9 mouse cellular contexts compared by ENCODE assay signal in the genomic region with DNA sequence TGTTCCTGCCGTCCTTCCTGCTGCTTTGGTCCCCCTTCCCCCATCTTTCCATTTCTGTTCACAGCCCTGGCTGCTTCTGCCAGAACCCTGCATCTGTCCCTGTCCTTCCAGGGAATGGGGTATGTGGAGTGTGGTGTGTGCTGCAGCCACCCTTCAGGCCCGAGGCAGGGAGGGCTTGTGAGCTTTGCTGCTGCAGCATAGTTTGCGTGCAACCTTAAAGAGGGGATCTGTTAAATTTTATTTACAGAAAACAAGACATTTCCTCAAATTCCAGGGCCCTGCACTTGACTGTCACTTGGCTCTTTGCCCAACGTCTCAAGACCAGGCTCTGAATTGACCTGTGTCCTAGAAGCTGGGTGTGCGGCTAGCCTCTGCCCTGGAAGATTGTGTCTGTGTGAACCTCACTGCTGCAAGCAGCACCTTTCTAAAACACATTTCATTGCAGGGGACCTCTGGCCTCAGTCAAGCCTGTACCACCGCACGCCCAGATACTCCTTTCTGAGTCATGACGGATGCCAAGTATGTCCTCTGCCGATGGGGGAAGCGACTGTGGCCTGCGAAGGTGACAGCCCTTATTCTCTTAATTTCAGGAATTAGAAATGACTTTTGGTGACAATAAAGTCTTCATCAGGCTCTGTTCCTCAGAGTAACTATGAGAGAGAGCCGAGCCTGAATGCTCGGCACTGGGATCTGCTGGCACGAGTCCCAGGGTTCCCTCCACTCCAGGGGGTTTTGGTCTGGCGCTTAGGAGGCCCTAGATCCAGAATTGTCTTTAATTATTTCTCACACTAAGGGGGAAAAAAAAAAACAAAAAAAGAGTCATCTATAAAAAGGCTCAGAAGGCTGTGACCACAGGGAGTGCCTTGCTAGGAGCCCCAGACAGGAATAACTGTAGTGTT. TPM values are rescaled to one million over a fixed set of nuclear protein-coding genes. Genes with fewer than 3 reads are reported as not detected.
DNase-seq lines count a peak whose midpoint lies in the region; ATAC-seq and TF ChIP-seq lines count a peak whose summit lies in the region.
"Had no signal": no experiment of that assay in that cellular context is flagged by ENCODE, and none has a peak within 500 bp of the region (broad histone marks: within the 10 kb centered on the region; RNA-seq: fewer than 3 reads in every experiment).

No protein-coding gene starts in this region.

- no peak for TF ChIP-seq CTCF in bone marrow macrophage, adult 2 months (IDR thresholded peaks at IDR 0.05; ENCODE audit: low read depth, low read length)

- peaks cover 19% of the 10 kb centered on the region for H3K4me1 ChIP-seq in heart, embryonic 11.5 days (ENCODE audit: control insufficient read depth, insufficient read depth, low read length)
- H3K4me1 ChIP-seq in bone marrow macrophage, adult 2 months (ENCODE audit: control insufficient read depth, insufficient read depth, low read length): peaks cover 29% of the 10 kb centered on the region
- H3K4me1 ChIP-seq in hindbrain, embryonic 12.5 days: peaks cover 39% of the 10 kb centered on the region
- peaks cover 56% of the 10 kb centered on the region for H3K4me1 ChIP-seq in limb, embryonic 15.5 days
- H3K4me1 ChIP-seq in stomach, embryonic 14.5 days (ENCODE audit: control insufficient read depth, insufficient read depth, low read length): peaks cover 26% of the 10 kb centered on the region; the same call in 1 of the 2 replicates

- WGBS in heart, embryonic 11.5 days (ENCODE audit: insufficient replicate concordance): 62% methylated on average over 15 of the region's 15 CpGs
- 59% methylated on average over 15 of the region's 15 CpGs for WGBS in hindbrain, embryonic 12.5 days
- 38% methylated on average over 15 of the region's 15 CpGs for WGBS in limb, embryonic 15.5 days
- WGBS in stomach, embryonic 14.5 days: 49% methylated on average over 15 of the region's 15 CpGs

- no peaks in the 10 kb centered on the region for H3K9me3 ChIP-seq in heart, embryonic 11.5 days (replicated peaks; ENCODE audit: control insufficient read depth, low read length)
- H3K9me3 ChIP-seq in hindbrain, embryonic 12.5 days (replicated peaks): no peaks in the 10 kb centered on the region
- no peaks in the 10 kb centered on the region for H3K9me3 ChIP-seq in limb, embryonic 15.5 days
- no peaks in the 10 kb centered on the region for H3K9me3 ChIP-seq in stomach, embryonic 14.5 days (ENCODE audit: control insufficient read depth, low read depth, low read length)

- peak overlapping the region; percentile 97 for H3K27ac ChIP-seq in heart, embryonic 11.5 days (ENCODE audit: low read depth, low read length)
- peak overlapping the region; percentile 47 for H3K27ac ChIP-seq in bone marrow macrophage, adult 2 months (ENCODE audit: insufficient read depth, low read depth, low read length)
- H3K27ac ChIP-seq in hindbrain, embryonic 12.5 days: peak overlapping the region; percentile 96
- H3K27ac ChIP-seq in limb, embryonic 15.5 days: peak overlapping the region; percentile 96
- peak overlapping the region; percentile 78; the same call in 1 of the 2 replicates for H3K27ac ChIP-seq in stomach, embryonic 14.5 days (ENCODE audit: low read length)

- H3K4me3 ChIP-seq in heart, embryonic 11.5 days (ENCODE audit: low read depth, low read length): peak overlapping the region; percentile 93
- peak overlapping the region; percentile 82 for H3K4me3 ChIP-seq in bone marrow macrophage, adult 2 months (ENCODE audit: insufficient read depth, low read length)
- H3K4me3 ChIP-seq in hindbrain, embryonic 12.5 days: peak overlapping the region; percentile 92
- peak overlapping the region; percentile 82 for H3K4me3 ChIP-seq in limb, embryonic 15.5 days
- H3K4me3 ChIP-seq in stomach, embryonic 14.5 days (ENCODE audit: low read depth, low read length): peak overlapping the region; percentile 54

- no peaks in the 10 kb centered on the region for H3K27me3 ChIP-seq in heart, embryonic 11.5 days (ENCODE audit: control insufficient read depth, insufficient read depth, low read length)
- H3K27me3 ChIP-seq in hindbrain, embryonic 12.5 days: no peaks in the 10 kb centered on the region
- H3K27me3 ChIP-seq in limb, embryonic 15.5 days: no peaks in the 10 kb centered on the region
- no peaks in the 10 kb centered on the region for H3K27me3 ChIP-seq in stomach, embryonic 14.5 days (ENCODE audit: control insufficient read depth, insufficient read depth, low read length)
- H3K27me3 ChIP-seq: Patski had no signal

- H3K9ac ChIP-seq in heart, embryonic 11.5 days (ENCODE audit: low read depth, low read length): peak overlapping the region; percentile 93
- peak overlapping the region; percentile 96 for H3K9ac ChIP-seq in hindbrain, embryonic 12.5 days
- H3K9ac ChIP-seq in limb, embryonic 15.5 days: peak overlapping the region; percentile 88
- no peak overlapping the region; the same call in 1 of the 2 replicates for H3K9ac ChIP-seq in stomach, embryonic 14.5 days (replicated peaks; ENCODE audit: low read depth, low read length)

- no peak for ATAC-seq in heart, embryonic 11.5 days (replicated peaks; ENCODE audit: insufficient number of reproducible peaks, low FRiP score, low TSS enrichment)
- ATAC-seq in hindbrain, embryonic 12.5 days (ENCODE audit: low FRiP score): no peak
- no peak for ATAC-seq in limb, embryonic 15.5 days (ENCODE audit: insufficient number of reproducible peaks, low FRiP score, low TSS enrichment, low read depth)
- no peak for ATAC-seq in stomach, embryonic 14.5 days (ENCODE audit: insufficient number of reproducible peaks, insufficient read depth, low FRiP score, low read depth)
- ATAC-seq: Patski had no signal

- DNase-seq in heart, postnatal 10 days: no peak
- DNase-seq in left cerebral cortex, postnatal 36 days (ENCODE audit: low spot score in 2 of 2): no peak
- DNase-seq in layer of hippocampus, adult 9-10 months (ENCODE audit: low spot score): no peak

- peak overlapping the region; percentile 80 for H3K4me2 ChIP-seq in heart, embryonic 11.5 days
- peak overlapping the region; percentile 93 for H3K4me2 ChIP-seq in hindbrain, embryonic 12.5 days (replicated peaks)
- peak overlapping the region; percentile 82 for H3K4me2 ChIP-seq in limb, embryonic 15.5 days
- peak overlapping the region; percentile 89 for H3K4me2 ChIP-seq in stomach, embryonic 14.5 days (replicated peaks; ENCODE audit: low read depth, low read length)

- no peak for TF ChIP-seq POLR2A in bone marrow macrophage, adult 2 months (IDR thresholded peaks at IDR 0.05; ENCODE audit: borderline replicate concordance, low read depth, low read length)

- intact Hi-C loops in heart, postnatal 10 days (cut with DNase I): no loop called here
- intact Hi-C loops in left cerebral cortex, postnatal 36 days (cut with DNase I): no loop called here

- peaks cover 18% of the 10 kb centered on the region for H3K36me3 ChIP-seq in heart, embryonic 11.5 days (ENCODE audit: control insufficient read depth, insufficient read depth, low read length)
- H3K36me3 ChIP-seq in hindbrain, embryonic 12.5 days: peaks cover 32% of the 10 kb centered on the region
- H3K36me3 ChIP-seq in limb, embryonic 15.5 days: peaks cover 45% of the 10 kb centered on the region
- peaks cover 42% of the 10 kb centered on the region for H3K36me3 ChIP-seq in stomach, embryonic 14.5 days (ENCODE audit: control insufficient read depth, insufficient read depth, low read length)

RNA-seq across cellular contexts. Expression of a gene that starts 1.9 kb away (rescaled TPM):
- polyA plus RNA-seq in heart, embryonic 11.5 days (2014; fragmentation: Nextera tagmentation; extraction: Ambion mirVana): 34.6 and 38.2 TPM in 2 replicates
- 10 to 100 TPM; 20.3 to 23.1 TPM for total RNA-seq in heart, postnatal 10 days (2021)
- polyA plus RNA-seq in bone marrow macrophage, adult 2 months (2012; ENCODE audit: insufficient read depth, insufficient read length, missing spikeins): 27.2 and 36.2 TPM in 2 replicates
- polyA plus RNA-seq in hindbrain, embryonic 12.5 days (2016; fragmentation: Nextera tagmentation; extraction: Ambion mirVana): 50.0 and 58.8 TPM in 2 replicates
- polyA plus RNA-seq in limb, embryonic 15.5 days (2015; fragmentation: Nextera tagmentation; extraction: Ambion mirVana): 66.1 and 67.6 TPM in 2 replicates
- 59.7 and 65.6 TPM in 2 replicates for polyA plus RNA-seq in stomach, embryonic 14.5 days (2014; fragmentation: Nextera tagmentation; extraction: Ambion mirVana)
- 10 to 100 TPM; 35.9 to 43.8 TPM for total RNA-seq in left cerebral cortex, postnatal 36 days (2021)

RNA-seq across cellular contexts. Expression of a gene that starts 20.8 kb away (rescaled TPM):
- 499 and 501 TPM in 2 replicates for polyA plus RNA-seq in heart, embryonic 11.5 days (2014; fragmentation: Nextera tagmentation; extraction: Ambion mirVana)
- total RNA-seq in heart, postnatal 10 days (2021): 100 to 1,000 TPM; 609 to 639 TPM
- 104 and 108 TPM in 2 replicates for polyA plus RNA-seq in bone marrow macrophage, adult 2 months (2012; ENCODE audit: insufficient read depth, insufficient read length, missing spikeins)
- 177 and 220 TPM in 2 replicates for polyA plus RNA-seq in hindbrain, embryonic 12.5 days (2016; fragmentation: Nextera tagmentation; extraction: Ambion mirVana)
- polyA plus RNA-seq in limb, embryonic 15.5 days (2015; fragmentation: Nextera tagmentation; extraction: Ambion mirVana): 301 and 304 TPM in 2 replicates
- 337 and 355 TPM in 2 replicates for polyA plus RNA-seq in stomach, embryonic 14.5 days (2014; fragmentation: Nextera tagmentation; extraction: Ambion mirVana)
- 100 to 1,000 TPM; 185 to 213 TPM for total RNA-seq in left cerebral cortex, postnatal 36 days (2021)

RNA-seq across cellular contexts. Expression of a gene that starts 32.7 kb away (rescaled TPM):
- 57.2 and 59.0 TPM in 2 replicates for polyA plus RNA-seq in heart, embryonic 11.5 days (2014; fragmentation: Nextera tagmentation; extraction: Ambion mirVana)
- 10 to 100 TPM; 19.3 to 21.3 TPM for total RNA-seq in heart, postnatal 10 days (2021)
- polyA plus RNA-seq in bone marrow macrophage, adult 2 months (2012; ENCODE audit: insufficient read depth, insufficient read length, missing spikeins): 19.5 and 26.3 TPM in 2 replicates
- polyA plus RNA-seq in hindbrain, embryonic 12.5 days (2016; fragmentation: Nextera tagmentation; extraction: Ambion mirVana): 26.6 and 29.6 TPM in 2 replicates
- 64.4 and 127 TPM in 2 replicates for polyA plus RNA-seq in limb, embryonic 15.5 days (2015; fragmentation: Nextera tagmentation; extraction: Ambion mirVana)
- 32.1 and 49.3 TPM in 2 replicates for polyA plus RNA-seq in stomach, embryonic 14.5 days (2014; fragmentation: Nextera tagmentation; extraction: Ambion mirVana)
- 10 to 100 TPM; 22.5 to 43.9 TPM for total RNA-seq in left cerebral cortex, postnatal 36 days (2021)

RNA-seq across cellular contexts. Expression of a gene that starts 33.2 kb away (rescaled TPM):
- polyA plus RNA-seq in heart, embryonic 11.5 days (2014; fragmentation: Nextera tagmentation; extraction: Ambion mirVana): 28.4 and 29.9 TPM in 2 replicates
- 10 to 100 TPM; 86.4 to 95.4 TPM for total RNA-seq in heart, postnatal 10 days (2021)
- polyA plus RNA-seq in bone marrow macrophage, adult 2 months (2012; ENCODE audit: insufficient read depth, insufficient read length, missing spikeins): 103 and 109 TPM in 2 replicates
- 67.1 and 76.9 TPM in 2 replicates for polyA plus RNA-seq in hindbrain, embryonic 12.5 days (2016; fragmentation: Nextera tagmentation; extraction: Ambion mirVana)
- polyA plus RNA-seq in limb, embryonic 15.5 days (2015; fragmentation: Nextera tagmentation; extraction: Ambion mirVana): 56.8 and 59.7 TPM in 2 replicates
- 48.6 and 51.3 TPM in 2 replicates for polyA plus RNA-seq in stomach, embryonic 14.5 days (2014; fragmentation: Nextera tagmentation; extraction: Ambion mirVana)
- 10 to 100 TPM; 71.7 to 99.0 TPM for total RNA-seq in left cerebral cortex, postnatal 36 days (2021)

RNA-seq across cellular contexts. Expression of a gene that starts 48.8 kb away (rescaled TPM):
- polyA plus RNA-seq in heart, embryonic 11.5 days (2014; fragmentation: Nextera tagmentation; extraction: Ambion mirVana): 13.9 and 14.8 TPM in 2 replicates
- total RNA-seq in heart, postnatal 10 days (2021): 1 to 10 TPM; 1.4 to 1.7 TPM
- polyA plus RNA-seq in bone marrow macrophage, adult 2 months (2012; ENCODE audit: insufficient read depth, insufficient read length, missing spikeins): 0.51 and 1.0 TPM in 2 replicates
- polyA plus RNA-seq in hindbrain, embryonic 12.5 days (2016; fragmentation: Nextera tagmentation; extraction: Ambion mirVana): 49.3 and 50.5 TPM in 2 replicates
- polyA plus RNA-seq in limb, embryonic 15.5 days (2015; fragmentation: Nextera tagmentation; extraction: Ambion mirVana): 27.0 and 29.3 TPM in 2 replicates
- 12.2 and 12.5 TPM in 2 replicates for polyA plus RNA-seq in stomach, embryonic 14.5 days (2014; fragmentation: Nextera tagmentation; extraction: Ambion mirVana)
- 1 to 10 TPM; 8.9 to 9.0 TPM for total RNA-seq in left cerebral cortex, postnatal 36 days (2021)

Comparison
In these comparisons a context has a peak if more than half of its experiments do, and no peak if none do; other contexts are left out.
1. H3K27ac ChIP-seq: peak in every context shown above with its lines; median percentile 97 in heart, embryonic 11.5 days; 96 in hindbrain, embryonic 12.5 days; 96 in limb, embryonic 15.5 days; 78 in stomach, embryonic 14.5 days; 47 in bone marrow macrophage, adult 2 months.